Mouse (Mus musculus) liver, embryonic 16.5 days (tissue): Measurements from ENCODE around the gene Samd4b. TPM values are rescaled to one million over a fixed set of nuclear protein-coding genes. Genes with fewer than 3 reads are reported as not detected.

Source experiments
- ATAC-seq: fragments of 200-750 bp; cut with Nextera tagmentation; 2 replicates; pipeline ENCODE4 v1.8.0; 2017; ENCODE audit warnings: low read depth, mild to moderate bottlenecking, moderate number of reproducible peaks, moderate library complexity
- H3K27ac ChIP-seq: fragments of 300-500 bp; sonication (generic); 2 replicates; pipeline ENCODE4 v1.5.1; 2014; ENCODE audit warnings: mild to moderate bottlenecking, low read length
- H3K27me3 ChIP-seq: fragments of 300-500 bp; sonication (generic); 2 replicates; pipeline ENCODE4 v1.6.1; 2014; ENCODE audit warnings: low read depth, low read length, mixed read lengths; ENCODE audit not compliant: control insufficient read depth, insufficient read depth
- H3K36me3 ChIP-seq: fragments of 300-500 bp; sonication (generic); 2 replicates; pipeline ENCODE4 v1.6.1; 2014; ENCODE audit warnings: mild to moderate bottlenecking; ENCODE audit not compliant: control insufficient read depth, insufficient read depth
- H3K4me1 ChIP-seq: fragments of 300-500 bp; sonication (generic); 2 replicates; pipeline ENCODE4 v1.6.1; 2014; ENCODE audit warnings: low read depth, low read length, mixed read lengths; ENCODE audit not compliant: control insufficient read depth
- H3K4me2 ChIP-seq: fragments of 300-500 bp; sonication (generic); 2 replicates; pipeline ENCODE4 v1.6.1; 2014; ENCODE audit warnings: low read depth, low read length, mixed read lengths
- H3K4me3 ChIP-seq: fragments of 300-500 bp; sonication (generic); 2 replicates; pipeline ENCODE4 v1.5.1; 2014; ENCODE audit warnings: low read depth, mild to moderate bottlenecking, low read length
- H3K9ac ChIP-seq: fragments of 300-500 bp; sonication (generic); 2 replicates; pipeline ENCODE4 v1.6.1; 2014; ENCODE audit warnings: low read depth, low read length
- H3K9me3 ChIP-seq: fragments of 300-500 bp; sonication (generic); replicated peaks from 2 replicates; pipeline ENCODE4 v1.6.1; 2016; ENCODE audit warnings: low read length; ENCODE audit not compliant: control insufficient read depth
- WGBS: fragments of 180-500 bp; shearing (Covaris S2); extraction: QIAGEN DNeasy Blood & Tissue Kit; methylation state at CpG from one replicate; pipeline ENCODE4 v1.1.7; 2014; ENCODE audit not compliant: insufficient replicate concordance; 5-methylcytosine and 5-hydroxymethylcytosine counted together
- polyA plus RNA-seq: library from polyadenylated mRNA; unstranded; fragments of >200 nt; fragmentation: Nextera tagmentation; extraction: Ambion mirVana; gene quantifications from 2 replicates; pipeline ENCODE4 v1.2.1, GENCODE M21; 2015

Gene Samd4b
- polyA plus RNA-seq, 1 experiment from 2014 or later = 3.5 TPM

- peaks cover 3% of the 10 kb centered on the region; the same call in 1 of the 2 replicates for H3K4me1 ChIP-seq
- no peaks in the 10 kb centered on the region for H3K9me3 ChIP-seq
- no peak overlapping the region for H3K27ac ChIP-seq
- H3K27me3 ChIP-seq = peaks cover 20% of the 10 kb centered on the region
- H3K36me3 ChIP-seq = no peaks in the 10 kb centered on the region
- H3K4me3 ChIP-seq = peak overlapping the region; percentile 64
- H3K4me2 ChIP-seq = peak overlapping the region; percentile 91
- WGBS = 3% methylated on average over 24 of the region's 24 CpGs
- H3K9ac ChIP-seq = peak overlapping the region; percentile 54
- no peak for ATAC-seq
These were observed 145.5 kb downstream of the Samd4b start for GRCm38 (mm10) chr7:28452361-28453005.

- H3K27me3 ChIP-seq = peaks cover 20% of the 10 kb centered on the region
- WGBS = 1% methylated on average over 28 of the region's 97 CpGs
- H3K4me2 ChIP-seq = peak within 1 kb of the TSS; percentile 91
- peaks cover 3% of the 10 kb centered on the region; the same call in 1 of the 2 replicates for H3K4me1 ChIP-seq
- peak within 1 kb of the TSS; percentile 64 for H3K4me3 ChIP-seq
- H3K9ac ChIP-seq = peak within 1 kb of the TSS; percentile 54
- H3K36me3 ChIP-seq = no peaks in the 10 kb centered on the region
- no peak within 1 kb of the TSS for H3K27ac ChIP-seq
- H3K9me3 ChIP-seq = no peaks in the 10 kb centered on the region
- peak; percentile 37; the same call in 1 of the 2 replicates for ATAC-seq
These were observed 146.2 kb downstream of the Samd4b start, which contains the start of gene Lrfn1 for GRCm38 (mm10) chr7:28451531-28452360. Gene Lrfn1 (plus strand): TSS chr7:28451980.

- Histone ChIP-seq H3K27ac (no peak overlapping the region), H3K9ac (no peak overlapping the region), H3K4me2 (no peak overlapping the region), H3K4me3 (no peak overlapping the region), H3K36me3 (no peaks in the 10 kb centered on the region), H3K9me3 (no peaks in the 10 kb centered on the region), H3K27me3 (peaks cover 20% of the 10 kb centered on the region), H3K4me1 (peaks cover 3% of the 10 kb centered on the region; the same call in 1 of the 2 replicates)
- ATAC-seq = no peak
- WGBS = 50% methylated on average over 13 of the region's 13 CpGs
These were observed 149.8 kb downstream of the Samd4b start for GRCm38 (mm10) chr7:28447865-28448820.

- 52% methylated on average over 12 of the region's 12 CpGs for WGBS
- H3K27ac ChIP-seq = no peak overlapping the region
- H3K4me2 ChIP-seq = no peak overlapping the region
- H3K36me3 ChIP-seq = no peaks in the 10 kb centered on the region
- ATAC-seq = no peak
- peaks cover 15% of the 10 kb centered on the region for H3K27me3 ChIP-seq
- H3K4me1 ChIP-seq = peaks cover 2% of the 10 kb centered on the region; the same call in 1 of the 2 replicates
- no peak overlapping the region for H3K9ac ChIP-seq
- H3K4me3 ChIP-seq = no peak overlapping the region
- no peaks in the 10 kb centered on the region for H3K9me3 ChIP-seq
These were observed 150.7 kb downstream of the Samd4b start for GRCm38 (mm10) chr7:28447101-28447830.

GRCm38 (mm10) chr7:28446446-28446845, 151.5 kb downstream of the Samd4b start:
- Histone ChIP-seq H3K4me1 (no peaks in the 10 kb centered on the region; the same call in 1 of the 2 replicates), H3K4me3 (no peak overlapping the region), H3K27ac (no peak overlapping the region), H3K4me2 (no peak overlapping the region), H3K27me3 (peaks cover 7% of the 10 kb centered on the region), H3K9ac (no peak overlapping the region), H3K36me3 (no peaks in the 10 kb centered on the region), H3K9me3 (no peaks in the 10 kb centered on the region)
- 17% methylated on average over 12 of the region's 12 CpGs for WGBS
- no peak for ATAC-seq

- no peaks in the 10 kb centered on the region; the same call in 1 of the 2 replicates for H3K4me1 ChIP-seq
- ATAC-seq = no peak
- no peaks in the 10 kb centered on the region for H3K36me3 ChIP-seq
- H3K4me2 ChIP-seq = no peak overlapping the region
- H3K27me3 ChIP-seq = no peaks in the 10 kb centered on the region
- no peak overlapping the region for H3K27ac ChIP-seq
- no peak overlapping the region for H3K4me3 ChIP-seq
- H3K9me3 ChIP-seq = no peaks in the 10 kb centered on the region
- H3K9ac ChIP-seq = no peak overlapping the region
- 52% methylated on average over 13 of the region's 13 CpGs for WGBS
These were observed 153.5 kb downstream of the Samd4b start for GRCm38 (mm10) chr7:28444344-28444974.

GRCm38 (mm10) chr7:28442688-28443087, 155.3 kb downstream of the Samd4b start:
- Histone ChIP-seq H3K4me2 (peak overlapping the region; percentile 23), H3K4me3 (peak overlapping the region; percentile 7), H3K27ac (peak overlapping the region; percentile 10), H3K9ac (no peak overlapping the region), H3K36me3 (no peaks in the 10 kb centered on the region), H3K27me3 (no peaks in the 10 kb centered on the region), H3K4me1 (no peaks in the 10 kb centered on the region; the same call in 1 of the 2 replicates), H3K9me3 (no peaks in the 10 kb centered on the region)
- 6% methylated on average over 4 of the region's 4 CpGs for WGBS
- ATAC-seq = peak; percentile 52; the same call in 1 of the 2 replicates
